Mouse (Mus musculus): ENCODE results near the gene Crispld2. TPM values are rescaled to one million over a fixed set of nuclear protein-coding genes. Genes with fewer than 3 reads are reported as not detected.

Crispld2 gene
- polyA plus RNA-seq, 1 experiment from 2014 or later = 4.8 TPM

- H3K4me2 ChIP-seq (replicated peaks) = no peak overlapping the region
- H3K9me3 ChIP-seq (replicated peaks) = no peaks in the 10 kb centered on the region
- H3K27ac ChIP-seq = no peak overlapping the region
- no peak overlapping the region for H3K4me3 ChIP-seq
- H3K4me1 ChIP-seq = peaks cover 18% of the 10 kb centered on the region
- no peak for ATAC-seq (ENCODE audit: low FRiP score)
- 65% methylated on average over 9 of the region's 9 CpGs for WGBS
- H3K36me3 ChIP-seq = no peaks in the 10 kb centered on the region
- no peaks in the 10 kb centered on the region; the same call in 1 of the 2 replicates for H3K27me3 ChIP-seq
- H3K9ac ChIP-seq = no peak overlapping the region
Observed at GRCm38 (mm10) chr8:120002348-120002747, 10.1 kb downstream of the Crispld2 start.

DNA sequence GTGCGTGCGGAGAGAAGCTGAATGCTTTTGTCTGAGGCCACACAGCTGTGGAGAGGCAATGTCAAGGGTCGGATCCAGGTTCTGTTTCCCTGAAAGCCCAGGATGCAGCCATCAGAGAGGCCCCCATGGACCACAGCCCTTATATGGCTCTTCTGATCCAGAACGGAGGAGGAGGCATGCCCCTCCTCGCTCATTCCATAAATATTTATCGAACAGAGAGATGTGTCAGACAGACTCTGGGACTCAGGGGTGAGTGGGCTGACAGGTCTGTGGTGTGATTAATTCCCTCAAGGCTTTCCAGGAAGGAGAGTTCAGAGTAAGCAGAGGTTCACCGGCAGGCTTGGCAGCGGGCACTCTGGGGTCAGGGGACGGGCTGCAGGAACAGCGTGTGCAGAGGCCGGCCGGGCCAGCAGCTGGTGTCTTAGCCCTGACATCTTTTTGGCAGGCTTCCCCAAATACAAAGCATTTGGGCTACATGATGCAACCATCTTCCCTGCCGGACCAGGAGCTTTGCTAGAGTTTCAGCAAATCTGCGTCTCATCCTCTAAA lies 12.0 kb downstream of the Crispld2 start:
- H3K4me1 ChIP-seq = peaks cover 18% of the 10 kb centered on the region
- peak overlapping the region; percentile 35; the same call in 1 of the 2 replicates for H3K27ac ChIP-seq
- no peak overlapping the region for H3K4me3 ChIP-seq
- WGBS = 42% methylated on average over 14 of the region's 14 CpGs
- H3K9ac ChIP-seq = no peak overlapping the region
- H3K9me3 ChIP-seq (replicated peaks) = no peaks in the 10 kb centered on the region
- H3K27me3 ChIP-seq = no peaks in the 10 kb centered on the region; the same call in 1 of the 2 replicates
- no peaks in the 10 kb centered on the region for H3K36me3 ChIP-seq
- ATAC-seq (ENCODE audit: low FRiP score) = peak; percentile 26; the same call in 1 of the 2 replicates
- H3K4me2 ChIP-seq (replicated peaks) = no peak overlapping the region

DNA sequence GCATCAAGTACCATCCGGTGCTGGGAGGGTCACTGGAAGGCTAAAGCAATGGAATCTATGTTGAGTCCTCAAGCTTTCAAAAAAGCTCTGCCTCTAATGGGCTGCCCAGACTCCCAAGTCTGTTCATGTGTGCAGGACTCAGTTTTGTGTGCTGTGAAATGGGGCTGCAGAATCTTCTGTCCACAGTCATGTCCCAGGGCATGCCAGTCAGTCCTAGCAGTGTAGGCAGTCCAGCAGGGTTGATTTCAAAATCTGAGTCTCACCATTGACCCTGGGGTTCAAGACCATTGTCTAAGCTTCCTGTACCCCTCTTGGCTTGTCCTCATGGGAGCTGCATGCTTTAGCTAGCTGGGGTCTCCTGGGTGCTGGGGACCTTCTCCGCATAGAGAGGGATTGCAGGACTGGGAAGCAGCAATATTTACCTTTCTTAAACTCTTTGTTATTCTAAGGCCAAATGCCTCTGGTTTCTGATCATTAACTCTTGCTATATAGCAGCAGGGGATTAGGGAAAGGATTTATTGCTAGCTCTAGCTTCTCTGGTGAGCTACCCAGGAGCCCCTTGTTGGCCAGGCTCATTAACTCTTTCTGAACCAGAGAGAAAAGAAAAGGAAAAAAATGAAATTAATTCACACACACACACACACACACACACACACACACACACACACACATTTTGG lies 12.6 kb downstream of the Crispld2 start:
- Histone ChIP-seq H3K27ac (no peak overlapping the region), H3K9ac (no peak overlapping the region), H3K9me3 (replicated peaks) (no peaks in the 10 kb centered on the region), H3K4me1 (peaks cover 18% of the 10 kb centered on the region), H3K36me3 (no peaks in the 10 kb centered on the region), H3K4me3 (no peak overlapping the region), H3K4me2 (replicated peaks) (no peak overlapping the region), H3K27me3 (no peaks in the 10 kb centered on the region; the same call in 1 of the 2 replicates)
- WGBS = 59% methylated on average over 2 of the region's 2 CpGs
- no peak for ATAC-seq (ENCODE audit: low FRiP score)

- ATAC-seq (ENCODE audit: low FRiP score) = no peak
- no peaks in the 10 kb centered on the region for H3K9me3 ChIP-seq (replicated peaks)
- H3K4me2 ChIP-seq (replicated peaks) = no peak overlapping the region
- H3K27ac ChIP-seq = no peak overlapping the region
- H3K4me3 ChIP-seq = no peak overlapping the region
- 35% methylated on average over 9 of the region's 9 CpGs for WGBS
- no peaks in the 10 kb centered on the region for H3K36me3 ChIP-seq
- no peak overlapping the region for H3K9ac ChIP-seq
- no peaks in the 10 kb centered on the region; the same call in 1 of the 2 replicates for H3K27me3 ChIP-seq
- peaks cover 18% of the 10 kb centered on the region for H3K4me1 ChIP-seq
Observed at GRCm38 (mm10) chr8:120006645-120007160, 14.5 kb downstream of the Crispld2 start.

DNA sequence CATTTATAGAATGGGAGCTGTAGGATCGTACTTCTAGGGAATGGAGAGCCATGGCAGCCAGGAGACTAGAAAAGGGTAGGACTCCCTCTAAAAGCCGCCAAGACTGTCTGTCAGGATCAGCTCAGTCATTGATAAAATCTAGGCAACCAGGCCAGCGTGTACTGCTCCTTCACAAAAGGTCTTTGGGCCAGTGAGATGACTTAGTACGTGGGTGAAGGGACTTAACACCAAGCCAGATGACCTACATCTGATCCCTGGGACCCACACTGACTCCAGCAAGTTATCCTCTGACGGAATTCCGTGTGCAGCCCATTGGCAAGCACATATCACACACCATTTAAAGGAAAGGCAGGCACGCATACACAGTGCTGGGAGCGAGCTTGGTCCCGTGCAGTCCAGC lies 14.9 kb downstream of the Crispld2 start:
- WGBS = 81% methylated on average over 9 of the region's 9 CpGs
- ATAC-seq (ENCODE audit: low FRiP score) = no peak
- Histone ChIP-seq H3K9ac (no peak overlapping the region), H3K4me1 (peaks cover 18% of the 10 kb centered on the region), H3K27me3 (no peaks in the 10 kb centered on the region; the same call in 1 of the 2 replicates), H3K36me3 (no peaks in the 10 kb centered on the region), H3K9me3 (replicated peaks) (no peaks in the 10 kb centered on the region), H3K27ac (no peak overlapping the region), H3K4me3 (no peak overlapping the region), H3K4me2 (replicated peaks) (no peak overlapping the region)

GRCm38 (mm10) chr8:120009284-120009683 lies 17.0 kb downstream of the Crispld2 start:
- H3K9me3 ChIP-seq (replicated peaks) = no peaks in the 10 kb centered on the region
- H3K4me1 ChIP-seq = peaks cover 22% of the 10 kb centered on the region
- H3K36me3 ChIP-seq = no peaks in the 10 kb centered on the region
- H3K4me3 ChIP-seq = no peak overlapping the region
- no peak overlapping the region for H3K9ac ChIP-seq
- WGBS = 74% methylated on average over 6 of the region's 6 CpGs
- no peak overlapping the region for H3K27ac ChIP-seq
- no peak for ATAC-seq (ENCODE audit: low FRiP score)
- no peak overlapping the region for H3K4me2 ChIP-seq (replicated peaks)
- no peaks in the 10 kb centered on the region for H3K27me3 ChIP-seq

GRCm38 (mm10) chr8:120012491-120012890 lies 20.3 kb downstream of the Crispld2 start:
- Histone ChIP-seq H3K9ac (no peak overlapping the region), H3K4me1 (peaks cover 15% of the 10 kb centered on the region), H3K9me3 (replicated peaks) (no peaks in the 10 kb centered on the region), H3K27ac (no peak overlapping the region), H3K36me3 (no peaks in the 10 kb centered on the region), H3K4me2 (replicated peaks) (no peak overlapping the region), H3K27me3 (0 out of 2 replicates have a peak, but pooled peaks cover 5% of the 10 kb centered on the region), H3K4me3 (no peak overlapping the region)
- 90% methylated on average over 8 of the region's 8 CpGs for WGBS
- no peak for ATAC-seq (ENCODE audit: low FRiP score)

GRCm38 (mm10) chr8:120012927-120013326 lies 20.7 kb downstream of the Crispld2 start:
- 31% methylated on average over 9 of the region's 9 CpGs for WGBS
- ATAC-seq (ENCODE audit: low FRiP score) = no peak
- no peaks in the 10 kb centered on the region for H3K9me3 ChIP-seq (replicated peaks)
- H3K27me3 ChIP-seq = 0 out of 2 replicates have a peak, but pooled peaks cover 5% of the 10 kb centered on the region
- no peak overlapping the region; the same call in 1 of the 2 replicates for H3K4me2 ChIP-seq (replicated peaks)
- no peak overlapping the region for H3K9ac ChIP-seq
- peaks cover 15% of the 10 kb centered on the region for H3K4me1 ChIP-seq
- H3K27ac ChIP-seq = no peak overlapping the region
- no peak overlapping the region for H3K4me3 ChIP-seq
- H3K36me3 ChIP-seq = no peaks in the 10 kb centered on the region

DNA sequence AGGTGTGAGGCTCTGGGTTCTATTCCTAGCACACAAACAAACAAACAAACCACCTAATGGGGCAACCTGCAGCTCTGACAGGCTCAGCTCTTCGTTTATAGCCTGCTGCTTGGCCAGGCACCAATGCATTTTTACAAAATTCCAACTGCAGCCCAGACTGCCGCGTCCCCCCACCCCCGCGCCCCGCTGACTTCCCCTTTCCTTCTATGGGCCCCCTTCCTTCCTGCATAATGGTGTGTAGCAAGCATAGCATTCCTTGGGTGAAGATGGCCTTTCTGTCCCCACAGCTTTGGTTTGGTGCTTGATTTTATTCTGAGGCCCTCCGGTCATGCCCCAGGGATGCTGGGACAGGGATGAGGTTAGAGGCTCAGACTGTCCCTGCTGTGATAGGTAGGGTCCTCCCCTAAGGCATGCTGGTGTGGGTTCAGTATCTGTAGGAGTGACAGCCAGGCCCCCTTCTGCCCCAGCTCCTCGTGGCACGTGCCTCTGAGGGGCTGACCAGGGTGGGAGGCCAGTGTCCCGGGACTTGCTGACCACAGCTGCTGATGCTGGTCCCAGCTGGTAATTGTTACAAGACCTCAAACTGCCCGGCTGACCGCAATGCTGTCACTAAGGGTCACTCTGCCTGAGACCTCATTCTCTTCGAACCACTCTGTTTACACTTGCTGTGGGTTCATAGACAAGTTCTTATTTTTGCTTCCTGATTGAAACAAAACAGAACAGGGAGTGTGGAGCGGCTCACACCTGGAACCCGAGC lies 22.2 kb downstream of the Crispld2 start:
- Histone ChIP-seq H3K4me3 (no peak overlapping the region), H3K4me1 (peaks cover 19% of the 10 kb centered on the region), H3K36me3 (no peaks in the 10 kb centered on the region), H3K27me3 (0 out of 2 replicates have a peak, but pooled peaks cover 5% of the 10 kb centered on the region), H3K4me2 (replicated peaks) (no peak overlapping the region), H3K9ac (no peak overlapping the region), H3K27ac (no peak overlapping the region), H3K9me3 (replicated peaks) (no peaks in the 10 kb centered on the region)
- WGBS = 61% methylated on average over 15 of the region's 15 CpGs
- ATAC-seq (ENCODE audit: low FRiP score) = no peak

- H3K27ac ChIP-seq = no peak overlapping the region
- no peaks in the 10 kb centered on the region for H3K9me3 ChIP-seq (replicated peaks)
- ATAC-seq (ENCODE audit: low FRiP score) = no peak
- 0 out of 2 replicates have a peak, but pooled peaks cover 5% of the 10 kb centered on the region for H3K27me3 ChIP-seq
- H3K9ac ChIP-seq = no peak overlapping the region
- H3K4me1 ChIP-seq = peaks cover 19% of the 10 kb centered on the region
- no peak overlapping the region for H3K4me2 ChIP-seq (replicated peaks)
- no peak overlapping the region for H3K4me3 ChIP-seq
- WGBS = 90% methylated on average over 8 of the region's 8 CpGs
- no peaks in the 10 kb centered on the region for H3K36me3 ChIP-seq
Observed at GRCm38 (mm10) chr8:120015916-120016315, 23.7 kb downstream of the Crispld2 start.

DNA sequence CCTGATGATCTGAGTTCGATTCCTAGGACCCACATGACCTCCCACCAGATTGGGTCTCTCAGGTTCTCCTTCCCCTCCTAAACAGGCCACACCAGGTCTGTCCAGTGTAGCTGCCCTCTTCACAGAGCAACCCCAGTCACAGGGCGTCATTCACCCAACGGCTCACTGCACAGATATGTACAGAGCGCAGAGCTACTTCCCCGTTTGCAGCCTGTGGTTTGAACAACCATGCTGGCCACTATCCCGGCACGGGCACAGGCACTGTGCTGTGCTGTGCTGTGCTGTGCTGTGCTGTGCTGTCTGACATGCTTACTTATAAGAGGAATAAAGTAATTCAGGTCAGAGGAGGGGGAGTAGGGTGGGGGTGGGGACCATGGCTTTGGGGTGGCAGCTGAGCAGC lies 24.2 kb downstream of the Crispld2 start:
- no peak overlapping the region for H3K4me2 ChIP-seq (replicated peaks)
- ATAC-seq (ENCODE audit: low FRiP score) = no peak

DNA sequence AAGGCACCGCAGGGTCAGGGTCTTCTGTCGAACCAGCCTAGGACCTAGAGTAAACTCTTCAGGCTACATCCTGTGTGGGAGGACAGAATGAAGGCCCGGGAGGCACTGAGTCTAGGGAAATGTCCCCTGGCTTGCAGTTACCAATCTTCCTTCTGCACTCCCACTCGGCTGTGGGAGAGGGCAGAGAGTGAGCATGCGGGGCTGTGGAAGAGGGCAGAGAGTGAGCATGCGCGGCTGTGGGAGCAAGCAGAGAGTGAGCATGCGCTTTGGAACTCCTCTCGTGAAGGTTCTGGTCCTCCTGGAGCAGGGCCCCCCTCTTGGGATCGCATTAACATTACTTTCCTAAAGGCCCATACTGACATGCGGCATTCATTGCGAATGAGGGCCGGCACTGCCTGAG lies 25.1 kb downstream of the Crispld2 start:
- no peak for ATAC-seq (ENCODE audit: low FRiP score)
- Histone ChIP-seq H3K27me3 (0 out of 2 replicates have a peak, but pooled peaks cover 5% of the 10 kb centered on the region), H3K9me3 (replicated peaks) (no peaks in the 10 kb centered on the region), H3K4me1 (peaks cover 19% of the 10 kb centered on the region), H3K36me3 (no peaks in the 10 kb centered on the region), H3K4me3 (no peak overlapping the region), H3K9ac (no peak overlapping the region), H3K4me2 (replicated peaks) (no peak overlapping the region), H3K27ac (no peak overlapping the region)
- WGBS = 91% methylated on average over 13 of the region's 13 CpGs

More for the DNA sequence above, 24.2 kb downstream of the Crispld2 start:
- no peaks in the 10 kb centered on the region for H3K9me3 ChIP-seq (replicated peaks)
- WGBS = 83% methylated on average over 7 of the region's 7 CpGs
- H3K36me3 ChIP-seq = no peaks in the 10 kb centered on the region
- H3K27me3 ChIP-seq = 0 out of 2 replicates have a peak, but pooled peaks cover 5% of the 10 kb centered on the region
- peaks cover 19% of the 10 kb centered on the region for H3K4me1 ChIP-seq
- H3K27ac ChIP-seq = no peak overlapping the region
- no peak overlapping the region for H3K4me3 ChIP-seq
- H3K9ac ChIP-seq = no peak overlapping the region

Data from hindbrain, embryonic 12.5 days (tissue).